In the genomic region with DNA sequence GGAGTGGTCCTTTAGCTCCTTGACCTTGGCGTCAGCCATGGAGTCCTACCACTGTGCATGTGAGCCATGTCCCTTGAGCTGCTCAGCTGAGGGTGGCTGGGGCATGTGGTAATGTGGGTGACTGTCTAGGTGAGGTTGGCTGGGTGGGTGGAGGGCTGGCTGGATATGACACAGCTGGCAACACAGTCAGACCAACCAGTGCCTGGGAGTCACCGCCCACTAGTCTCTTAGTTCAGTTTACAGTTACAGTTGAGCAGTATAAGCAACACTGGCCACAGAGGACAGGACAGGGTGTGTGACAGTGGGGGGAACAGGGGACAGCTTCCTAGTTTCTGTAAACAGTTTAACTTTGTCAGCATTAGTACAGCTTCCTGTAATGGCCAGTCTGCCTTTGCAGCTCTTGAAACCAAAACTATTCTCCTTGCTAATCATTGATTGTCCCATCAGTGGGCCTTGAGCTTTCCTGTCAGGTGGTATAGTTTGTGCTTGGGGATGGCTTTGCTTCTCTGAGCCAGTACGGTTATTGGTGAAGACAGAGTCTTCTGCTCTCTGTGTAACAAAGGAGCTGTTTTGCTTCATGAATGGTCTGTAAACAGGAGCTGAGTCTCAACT, we compare ENCODE assay signal across 10 mouse cellular contexts. TPM values are rescaled to one million over a fixed set of nuclear protein-coding genes. Genes with fewer than 3 reads are reported as not detected.
DNase-seq lines count a peak whose midpoint lies in the region; ATAC-seq and TF ChIP-seq lines count a peak whose summit lies in the region.
"Had no signal": no experiment of that assay in that cellular context is flagged by ENCODE, and none has a peak within 500 bp of the region (broad histone marks: within the 10 kb centered on the region; RNA-seq: fewer than 3 reads in every experiment).

No protein-coding gene starts in this region.

- H3K36me3 ChIP-seq in forebrain, embryonic 14.5 days (ENCODE audit: control insufficient read depth, insufficient read depth, low read length), result peaks cover 31% of the 10 kb centered on the region

- peaks cover 23% of the 10 kb centered on the region for H3K4me1 ChIP-seq in forebrain, embryonic 14.5 days (ENCODE audit: control insufficient read depth, insufficient read depth, low read length)

- H3K9ac ChIP-seq in forebrain, embryonic 14.5 days (ENCODE audit: low read length), result no peak overlapping the region

- H3K4me2 ChIP-seq in forebrain, embryonic 14.5 days (ENCODE audit: low read length), result no peak overlapping the region

- ATAC-seq in common myeloid progenitor, adult 5-6 weeks (replicated peaks; ENCODE audit: low read depth, poor library complexity, severe bottlenecking), result peak; percentile 67
- ATAC-seq in neutrophil, adult 5-6 weeks (ENCODE audit: extremely low read depth, insufficient number of reproducible peaks, low FRiP score, poor library complexity, severe bottlenecking), result peak; percentile 77
- no peak for ATAC-seq in forebrain, embryonic 14.5 days

- peak overlapping the region; percentile 9; the same call in 1 of the 2 replicates for H3K4me3 ChIP-seq in layer of hippocampus, adult 2 months
- H3K4me3 ChIP-seq in forebrain, embryonic 14.5 days (ENCODE audit: low read depth, low read length), result no peak overlapping the region

- no peak for DNase-seq in layer of hippocampus, adult 2 months (ENCODE audit: low spot score in 2 of 2)
- no peak for DNase-seq in layer of hippocampus, postnatal 25 days (ENCODE audit: extremely low spot score in 1 of 2, low spot score in 1 of 2)
- DNase-seq in kidney, postnatal 14 days, result peak; percentile 27
- no peak for DNase-seq in forebrain, embryonic 14.5 days (ENCODE audit: low spot score)
- no peak for DNase-seq in Muller cell, postnatal 12 days (ENCODE audit: inconsistent ontology term)

- 92% methylated on average over 3 of the region's 3 CpGs for WGBS in forebrain, embryonic 14.5 days

- no peaks in the 10 kb centered on the region for H3K27me3 ChIP-seq in forebrain, embryonic 14.5 days (replicated peaks; ENCODE audit: control insufficient read depth, insufficient read depth, low read length)

- no peak for TF ChIP-seq CTCF in layer of hippocampus, adult 2 months (conservative IDR thresholded peaks at IDR 0.05)

- no peaks in the 10 kb centered on the region for H3K9me3 ChIP-seq in forebrain, embryonic 14.5 days (replicated peaks; ENCODE audit: control insufficient read depth, low read length)

- peak overlapping the region; percentile 47 for H3K27ac ChIP-seq in layer of hippocampus, adult 2 months
- H3K27ac ChIP-seq in forebrain, embryonic 14.5 days (ENCODE audit: low read depth, low read length), result no peak overlapping the region

RNA-seq across cellular contexts. Expression of gene Gna13, which starts 6.5 kb away (rescaled TPM):
- total RNA-seq in layer of hippocampus, adult 2 months (2021), result 10 to 100 TPM; 55.5 to 60.9 TPM
- 10 to 100 TPM; 50.7 to 52.8 TPM for total RNA-seq in layer of hippocampus, postnatal 25 days (2021)
- 43.8 and 49.6 TPM in 2 replicates for total RNA-seq in common myeloid progenitor, adult 5-6 weeks (2017)
- total RNA-seq in neutrophil, adult 5-6 weeks (2017), result 79.8 and 95.4 TPM in 2 replicates
- polyA plus RNA-seq in forebrain, embryonic 14.5 days (2014; fragmentation: Nextera tagmentation; extraction: Ambion mirVana), result 13.7 and 16.3 TPM in 2 replicates

RNA-seq across cellular contexts. Expression of gene 9930022D16Rik, which starts 44.6 kb away (rescaled TPM):
- total RNA-seq in layer of hippocampus, adult 2 months (2021), result not detected
- total RNA-seq in layer of hippocampus, postnatal 25 days (2021), result not detected
- 0.58 TPM in 1 of 2 replicates, not detected in the other for total RNA-seq in common myeloid progenitor, adult 5-6 weeks (2017)
- total RNA-seq in neutrophil, adult 5-6 weeks (2017), result 0.23 and 0.98 TPM in 2 replicates
- not detected in 2 replicates for polyA plus RNA-seq in forebrain, embryonic 14.5 days (2014; fragmentation: Nextera tagmentation; extraction: Ambion mirVana)
- total RNA-seq: heart, adult 18-20 months had no signal
- polyA plus RNA-seq: embryonic facial prominence, embryonic 11.5 days; limb, embryonic 11.5 days had no signal

RNA-seq across cellular contexts. Expression of gene Amz2, which starts 56.6 kb away (rescaled TPM):
- 10 to 100 TPM; 54.7 to 64.7 TPM for total RNA-seq in layer of hippocampus, adult 2 months (2021)
- 10 to 100 TPM; 57.3 to 63.2 TPM for total RNA-seq in layer of hippocampus, postnatal 25 days (2021)
- 50.8 and 62.2 TPM in 2 replicates for total RNA-seq in common myeloid progenitor, adult 5-6 weeks (2017)
- 39.3 and 41.0 TPM in 2 replicates for total RNA-seq in neutrophil, adult 5-6 weeks (2017)
- 78.0 and 79.6 TPM in 2 replicates for polyA plus RNA-seq in forebrain, embryonic 14.5 days (2014; fragmentation: Nextera tagmentation; extraction: Ambion mirVana)
